Mouse (Mus musculus): ENCODE data around the gene Fance. TPM values are rescaled to one million over a fixed set of nuclear protein-coding genes. Genes with fewer than 3 reads are reported as not detected.

The Fance gene
- polyA plus RNA-seq, 1 experiment from 2014 or later, result 37.0 TPM

- H3K4me1 ChIP-seq, result peaks cover 42% of the 10 kb centered on the region
- no peak for ATAC-seq (ENCODE audit: insufficient number of reproducible peaks, insufficient read depth, low FRiP score, low TSS enrichment)
- no peak overlapping the region for H3K4me2 ChIP-seq (replicated peaks)
- 91% methylated on average over 7 of the region's 7 CpGs for WGBS
- H3K36me3 ChIP-seq, result peaks cover 69% of the 10 kb centered on the region
- no peak overlapping the region for H3K27ac ChIP-seq
- H3K4me3 ChIP-seq, result no peak overlapping the region
- H3K9ac ChIP-seq, result no peak overlapping the region
- H3K9me3 ChIP-seq, result no peaks in the 10 kb centered on the region
- H3K27me3 ChIP-seq, result no peaks in the 10 kb centered on the region
Measured at GRCm38 (mm10) chr17:28337547-28337946, 24.2 kb downstream of the Fance start.

GRCm38 (mm10) chr17:28340578-28340977 lies 27.3 kb downstream of the Fance start:
- no peaks in the 10 kb centered on the region for H3K27me3 ChIP-seq
- H3K27ac ChIP-seq, result peak overlapping the region; percentile 61
- 0 out of 2 replicates have a peak, but pooled peaks have one; percentile 1 for ATAC-seq (ENCODE audit: insufficient number of reproducible peaks, insufficient read depth, low FRiP score, low TSS enrichment)
- peak overlapping the region; percentile 35; the same call in 1 of the 2 replicates for H3K4me2 ChIP-seq (replicated peaks)
- H3K9ac ChIP-seq, result peak overlapping the region; percentile 37; the same call in 1 of the 2 replicates
- H3K4me3 ChIP-seq, result 0 out of 2 replicates have a peak overlapping the region, but pooled peaks have one; percentile 13
- peaks cover 46% of the 10 kb centered on the region for H3K4me1 ChIP-seq
- peaks cover 45% of the 10 kb centered on the region for H3K36me3 ChIP-seq
- H3K9me3 ChIP-seq, result no peaks in the 10 kb centered on the region
- WGBS, result 69% methylated on average over 7 of the region's 7 CpGs

- Histone ChIP-seq H3K9me3 (no peaks in the 10 kb centered on the region), H3K4me1 (peaks cover 51% of the 10 kb centered on the region), H3K36me3 (peaks cover 40% of the 10 kb centered on the region), H3K4me3 (peak overlapping the region; percentile 19), H3K4me2 (replicated peaks) (peak overlapping the region; percentile 35), H3K27ac (peak overlapping the region; percentile 61), H3K9ac (peak overlapping the region; percentile 37), H3K27me3 (no peaks in the 10 kb centered on the region)
- 14% methylated on average over 26 of the region's 26 CpGs for WGBS
- ATAC-seq (ENCODE audit: insufficient number of reproducible peaks, insufficient read depth, low FRiP score, low TSS enrichment), result peak; percentile 57; the same call in 1 of the 2 replicates
Measured at GRCm38 (mm10) chr17:28341091-28341490, 27.8 kb downstream of the Fance start.

- ATAC-seq (ENCODE audit: insufficient number of reproducible peaks, insufficient read depth, low FRiP score, low TSS enrichment), result no peak
Measured at GRCm38 (mm10) chr17:28344050-28344607, 30.8 kb downstream of the Fance start.

GRCm38 (mm10) chr17:28344670-28345069 lies 31.4 kb downstream of the Fance start:
- Histone ChIP-seq H3K4me2 (replicated peaks) (peak overlapping the region; percentile 50), H3K4me3 (no peak overlapping the region), H3K9me3 (no peaks in the 10 kb centered on the region), H3K27ac (peak overlapping the region; percentile 91), H3K4me1 (peaks cover 82% of the 10 kb centered on the region), H3K9ac (0 out of 2 replicates have a peak overlapping the region, but pooled peaks have one; percentile 15), H3K36me3 (peaks cover 13% of the 10 kb centered on the region), H3K27me3 (no peaks in the 10 kb centered on the region)
- 50% methylated on average over 3 of the region's 3 CpGs for WGBS
- no peak for ATAC-seq (ENCODE audit: insufficient number of reproducible peaks, insufficient read depth, low FRiP score, low TSS enrichment)

More at GRCm38 (mm10) chr17:28344050-28344607, 30.8 kb downstream of the Fance start:
- Histone ChIP-seq H3K9me3 (no peaks in the 10 kb centered on the region), H3K27ac (peak overlapping the region; percentile 32; the same call in 1 of the 2 replicates), H3K4me3 (no peak overlapping the region), H3K4me2 (replicated peaks) (0 out of 2 replicates have a peak overlapping the region, but pooled peaks have one; percentile 2), H3K27me3 (no peaks in the 10 kb centered on the region), H3K4me1 (peaks cover 80% of the 10 kb centered on the region), H3K36me3 (peaks cover 15% of the 10 kb centered on the region), H3K9ac (peak overlapping the region; percentile 15; the same call in 1 of the 2 replicates)
- 26% methylated on average over 4 of the region's 4 CpGs for WGBS

GRCm38 (mm10) chr17:28345271-28345721 lies 32.0 kb downstream of the Fance start:
- no peaks in the 10 kb centered on the region for H3K27me3 ChIP-seq
- peaks cover 7% of the 10 kb centered on the region for H3K36me3 ChIP-seq
- peak overlapping the region; percentile 50 for H3K4me2 ChIP-seq (replicated peaks)
- H3K4me1 ChIP-seq, result peaks cover 82% of the 10 kb centered on the region
- no peak for ATAC-seq (ENCODE audit: insufficient number of reproducible peaks, insufficient read depth, low FRiP score, low TSS enrichment)
- 7% methylated on average over 8 of the region's 8 CpGs for WGBS
- peak overlapping the region; percentile 91 for H3K27ac ChIP-seq
- no peaks in the 10 kb centered on the region for H3K9me3 ChIP-seq
- peak overlapping the region; percentile 49 for H3K9ac ChIP-seq
- H3K4me3 ChIP-seq, result 0 out of 2 replicates have a peak overlapping the region, but pooled peaks have one; percentile 13

GRCm38 (mm10) chr17:28345882-28346281 lies 32.6 kb downstream of the Fance start:
- WGBS, result 4% methylated on average over 10 of the region's 10 CpGs
- 0 out of 2 replicates have a peak overlapping the region, but pooled peaks have one; percentile 13 for H3K4me3 ChIP-seq
- H3K27ac ChIP-seq, result peak overlapping the region; percentile 91
- H3K4me1 ChIP-seq, result peaks cover 76% of the 10 kb centered on the region
- H3K4me2 ChIP-seq (replicated peaks), result peak overlapping the region; percentile 50
- no peaks in the 10 kb centered on the region for H3K27me3 ChIP-seq
- peaks cover under 1% of the 10 kb centered on the region; the same call in 1 of the 2 replicates for H3K36me3 ChIP-seq
- H3K9ac ChIP-seq, result peak overlapping the region; percentile 49; the same call in 1 of the 2 replicates
- no peaks in the 10 kb centered on the region for H3K9me3 ChIP-seq
- peak; percentile 8; the same call in 1 of the 2 replicates for ATAC-seq (ENCODE audit: insufficient number of reproducible peaks, insufficient read depth, low FRiP score, low TSS enrichment)

GRCm38 (mm10) chr17:28347327-28347726 lies 34.0 kb downstream of the Fance start:
- Histone ChIP-seq H3K4me1 (peaks cover 71% of the 10 kb centered on the region), H3K9ac (0 out of 2 replicates have a peak overlapping the region, but pooled peaks have one; percentile 95), H3K4me3 (no peak overlapping the region), H3K27ac (peak overlapping the region; percentile 46; the same call in 1 of the 2 replicates), H3K27me3 (no peaks in the 10 kb centered on the region), H3K4me2 (replicated peaks) (peak overlapping the region; percentile 87; the same call in 1 of the 2 replicates), H3K9me3 (no peaks in the 10 kb centered on the region), H3K36me3 (no peaks in the 10 kb centered on the region)
- 78% methylated on average over 10 of the region's 10 CpGs for WGBS
- ATAC-seq (ENCODE audit: insufficient number of reproducible peaks, insufficient read depth, low FRiP score, low TSS enrichment), result no peak

- Histone ChIP-seq H3K27ac (peak overlapping the region; percentile 41), H3K36me3 (no peaks in the 10 kb centered on the region), H3K9ac (peak overlapping the region; percentile 95), H3K27me3 (no peaks in the 10 kb centered on the region), H3K9me3 (no peaks in the 10 kb centered on the region), H3K4me1 (peaks cover 69% of the 10 kb centered on the region), H3K4me3 (peak overlapping the region; percentile 93), H3K4me2 (replicated peaks) (peak overlapping the region; percentile 87)
- WGBS, result 41% methylated on average over 6 of the region's 6 CpGs
- ATAC-seq (ENCODE audit: insufficient number of reproducible peaks, insufficient read depth, low FRiP score, low TSS enrichment), result no peak
Measured at GRCm38 (mm10) chr17:28348211-28348610, 34.9 kb downstream of the Fance start.

- H3K4me2 ChIP-seq (replicated peaks), result peak overlapping the region; percentile 87
- H3K36me3 ChIP-seq, result no peaks in the 10 kb centered on the region
- peak overlapping the region; percentile 93 for H3K4me3 ChIP-seq
- H3K27me3 ChIP-seq, result no peaks in the 10 kb centered on the region
- ATAC-seq (ENCODE audit: insufficient number of reproducible peaks, insufficient read depth, low FRiP score, low TSS enrichment), result no peak
- H3K9me3 ChIP-seq, result no peaks in the 10 kb centered on the region
- H3K27ac ChIP-seq, result peak overlapping the region; percentile 100
- peaks cover 58% of the 10 kb centered on the region for H3K4me1 ChIP-seq
- 8% methylated on average over 13 of the region's 13 CpGs for WGBS
- peak overlapping the region; percentile 95 for H3K9ac ChIP-seq
Measured at GRCm38 (mm10) chr17:28349264-28349880, 36.1 kb downstream of the Fance start.

GRCm38 (mm10) chr17:28349901-28350465 lies 36.7 kb downstream of the Fance start:
- Histone ChIP-seq H3K27ac (peak overlapping the region; percentile 100), H3K27me3 (no peaks in the 10 kb centered on the region), H3K4me3 (peak overlapping the region; percentile 93), H3K9me3 (no peaks in the 10 kb centered on the region), H3K9ac (peak overlapping the region; percentile 95), H3K4me2 (replicated peaks) (peak overlapping the region; percentile 87), H3K4me1 (peaks cover 52% of the 10 kb centered on the region), H3K36me3 (no peaks in the 10 kb centered on the region)
- peak; percentile 5; the same call in 1 of the 2 replicates for ATAC-seq (ENCODE audit: insufficient number of reproducible peaks, insufficient read depth, low FRiP score, low TSS enrichment)
- under 1% methylated on average over 47 of the region's 54 CpGs for whole genome bisulfite sequencing
